Mouse (Mus musculus) hindbrain, postnatal 0 days (tissue): ENCODE data around the gene Capns1. TPM values are rescaled to one million over a fixed set of nuclear protein-coding genes. Genes with fewer than 3 reads are reported as not detected.
"Not testable (repeated sequence)": the region's sequence is repeated elsewhere in the genome, so short reads cannot be mapped to it uniquely, and the experiment has no call there.

ENCODE experiments used
- ATAC-seq: fragments of 200-750 bp; cut with Nextera tagmentation; 2 replicates; pipeline ENCODE4 v1.8.0; 2017; ENCODE audit warnings: mild to moderate bottlenecking, moderate TSS enrichment, moderate library complexity
- DNase-seq: peaks from one replicate; pipeline ENCODE4 v3.0.0-alpha.2; 2015; ENCODE audit warnings: low spot score
- H3K27ac ChIP-seq: fragments of 300-500 bp; sonication (generic); 2 replicates; pipeline ENCODE4 v1.5.1; 2014; ENCODE audit warnings: mild to moderate bottlenecking
- H3K27me3 ChIP-seq: fragments of 300-500 bp; sonication (generic); 2 replicates; pipeline ENCODE4 v1.6.1; 2014; ENCODE audit warnings: low read length, mixed read lengths; ENCODE audit not compliant: insufficient read depth
- H3K36me3 ChIP-seq: fragments of 300-500 bp; sonication (generic); 2 replicates; pipeline ENCODE4 v1.6.1; 2014; ENCODE audit warnings: low read length, mixed read lengths; ENCODE audit not compliant: insufficient read depth
- H3K4me1 ChIP-seq: fragments of 300-500 bp; sonication (generic); 2 replicates; pipeline ENCODE4 v1.6.1; 2014; ENCODE audit warnings: antibody characterized with exemption, low read length, mixed read lengths; ENCODE audit not compliant: insufficient read depth
- H3K4me2 ChIP-seq: fragments of 300-500 bp; sonication (generic); 2 replicates; pipeline ENCODE4 v1.6.1; 2014; ENCODE audit warnings: low read depth, mild to moderate bottlenecking, low read length, moderate library complexity, mixed read lengths
- H3K4me3 ChIP-seq: fragments of 300-500 bp; sonication (generic); 2 replicates; pipeline ENCODE4 v1.5.1; 2014; ENCODE audit warnings: low read length
- H3K9ac ChIP-seq: fragments of 300-500 bp; sonication (generic); replicated peaks from 2 replicates; pipeline ENCODE4 v1.6.1; 2014; ENCODE audit warnings: mild to moderate bottlenecking, low read length, moderate library complexity, mixed read lengths
- H3K9me3 ChIP-seq: fragments of 300-500 bp; sonication (generic); 2 replicates; pipeline ENCODE4 v1.6.1; 2016; ENCODE audit warnings: low read length, mixed read lengths
- CTCF ChIP-seq: IDR thresholded peaks from 2 replicates; pipeline ENCODE4 v1.5.1; 2016; ENCODE audit warnings: antibody characterized with exemption, control low read depth, low read depth
- WGBS: fragments of 180-500 bp; shearing (Covaris S2); extraction: QIAGEN DNeasy Blood & Tissue Kit; methylation state at CpG from one replicate; pipeline ENCODE4 v1.1.7; 2014; 5-methylcytosine and 5-hydroxymethylcytosine counted together
- polyA plus RNA-seq: library from polyadenylated mRNA; unstranded; fragments of >200 nt; fragmentation: Nextera tagmentation; extraction: Ambion mirVana; gene quantifications from 2 replicates; pipeline ENCODE4 v1.2.1, GENCODE M21; 2015
- total RNA-seq: library from RNA; depleted of rRNA; stranded (reverse); fragments of >200 nt; gene quantifications from 2 replicates; pipeline ENCODE4 v1.2.3, GENCODE M21; 2014; rRNA removed

Gene Capns1
- total RNA-seq, result 289 and 322 TPM in 2 replicates
- 83.8 and 84.6 TPM in 2 replicates for polyA plus RNA-seq

DNA sequence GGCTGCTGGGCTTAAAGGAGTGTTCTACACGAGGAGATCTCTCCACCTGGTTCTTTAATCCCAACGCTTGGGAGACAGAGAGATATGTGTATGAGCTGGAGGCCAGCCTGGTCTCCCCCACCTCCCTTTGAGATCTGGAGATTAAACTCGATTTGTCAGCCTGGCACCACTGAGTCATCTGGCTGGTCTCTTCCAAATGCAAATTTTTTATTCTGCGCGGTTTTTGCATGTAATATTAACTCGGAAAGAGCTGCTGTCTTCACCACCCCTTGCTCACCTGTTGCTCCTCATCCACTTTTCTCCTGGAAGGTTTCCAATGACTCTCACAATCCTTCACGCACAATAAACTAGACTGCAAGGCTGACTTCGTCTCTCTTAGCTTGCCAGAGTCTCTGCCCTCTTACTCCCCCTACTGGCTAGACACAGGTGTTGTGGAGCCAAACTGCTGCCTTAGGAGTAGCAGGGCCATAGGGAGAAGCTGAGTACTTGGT is at the start of gene Capns1:
TSS of gene Capns1 (minus strand) at position 331 of the 491 bp plus-strand sequence.
- Histone ChIP-seq H3K9me3 (no peaks in the 10 kb centered on the region), H3K4me2 (peak within 1 kb of the TSS; percentile 41), H3K4me1 (no peaks in the 10 kb centered on the region), H3K27ac (no peak within 1 kb of the TSS; the same call in 1 of the 2 replicates), H3K27me3 (no peaks in the 10 kb centered on the region), H3K4me3 (no peak within 1 kb of the TSS), H3K36me3 (no peaks in the 10 kb centered on the region), H3K9ac (no peak within 1 kb of the TSS)
- 4% methylated on average over 8 of the region's 8 CpGs for WGBS
- DNase-seq, result peak; percentile 92
- 0 out of 2 replicates have a peak, but pooled peaks have one; percentile 50 for ATAC-seq
- peak; percentile 92 for TF ChIP-seq CTCF

DNA sequence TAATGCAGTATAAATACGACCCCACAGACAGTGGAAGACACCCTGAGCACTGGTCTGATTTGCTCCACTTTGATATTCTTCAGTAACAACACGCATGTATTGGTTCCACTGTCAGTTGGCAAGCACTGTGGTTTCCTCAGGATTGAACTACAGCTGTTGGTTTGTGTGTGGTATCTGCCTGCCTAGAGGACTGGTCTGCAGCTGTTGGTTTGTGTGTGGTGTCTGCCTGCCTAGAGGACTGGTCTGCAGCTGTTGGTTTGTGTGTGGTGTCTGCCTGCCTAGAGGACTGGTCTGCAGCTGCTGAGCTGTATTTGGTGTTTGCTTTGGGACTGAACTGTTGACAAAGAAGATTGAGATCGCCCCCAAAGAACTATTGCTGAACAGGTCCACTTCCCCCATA is 38.8 kb upstream of the Capns1 start:
- H3K9me3 ChIP-seq, H3K4me1 ChIP-seq, H3K9ac ChIP-seq, ATAC-seq, H3K27me3 ChIP-seq, H3K36me3 ChIP-seq, H3K27ac ChIP-seq, H3K4me3 ChIP-seq, H3K4me2 ChIP-seq, DNase-seq: not testable (repeated sequence)
- WGBS, result 85% methylated on average over 3 of the region's 3 CpGs

DNA sequence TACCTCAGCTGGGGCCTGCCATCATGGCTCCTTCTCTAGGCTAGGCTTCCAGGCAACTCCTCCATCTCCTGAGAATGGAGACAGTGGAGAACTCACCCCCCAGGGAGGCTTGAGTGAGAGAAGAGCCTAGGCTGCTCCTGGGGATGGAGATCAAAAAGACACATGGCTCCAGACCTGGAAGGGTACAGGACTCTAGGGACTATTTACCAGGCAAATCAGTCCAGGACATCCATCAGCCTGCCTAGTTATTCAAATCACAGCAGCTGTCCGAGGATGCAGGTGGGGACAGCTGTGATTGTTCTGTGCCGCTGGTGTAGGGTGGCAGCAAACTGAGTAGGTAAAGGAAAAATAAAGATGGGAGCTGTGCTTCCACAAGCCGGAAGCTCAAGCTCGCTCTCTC is 37.0 kb upstream of the Capns1 start, which contains the start of gene Ovol3:
TSS of gene Ovol3 (minus strand) at position 101 of the 400 bp plus-strand sequence.
- H3K4me1 ChIP-seq, result peaks cover 5% of the 10 kb centered on the region; the same call in 1 of the 2 replicates
- H3K9ac ChIP-seq, result no peak within 1 kb of the TSS
- no peak within 1 kb of the TSS for H3K4me2 ChIP-seq
- WGBS, result 78% methylated on average over 4 of the region's 4 CpGs
- no peak within 1 kb of the TSS for H3K4me3 ChIP-seq
- H3K9me3 ChIP-seq, result no peaks in the 10 kb centered on the region
- peaks cover 5% of the 10 kb centered on the region; the same call in 1 of the 2 replicates for H3K36me3 ChIP-seq
- no peaks in the 10 kb centered on the region for H3K27me3 ChIP-seq
- TF ChIP-seq CTCF, result no peak
- no peak within 1 kb of the TSS for H3K27ac ChIP-seq
- DNase-seq (no peak), ATAC-seq (no peak)

- peaks cover 5% of the 10 kb centered on the region; the same call in 1 of the 2 replicates for H3K36me3 ChIP-seq
- no peak overlapping the region for H3K9ac ChIP-seq
- no peaks in the 10 kb centered on the region for H3K9me3 ChIP-seq
- H3K4me3 ChIP-seq, result no peak overlapping the region
- no peak for ATAC-seq
- DNase-seq, result no peak
- H3K4me2 ChIP-seq, result no peak overlapping the region
- peaks cover 7% of the 10 kb centered on the region; the same call in 1 of the 2 replicates for H3K4me1 ChIP-seq
- no peak overlapping the region for H3K27ac ChIP-seq
- 89% methylated on average over 8 of the region's 8 CpGs for WGBS
- no peak for TF ChIP-seq CTCF
- H3K27me3 ChIP-seq, result no peaks in the 10 kb centered on the region
These were observed 36.5 kb upstream of the Capns1 start for GRCm38 (mm10) chr7:30235091-30235490.

- Histone ChIP-seq H3K27ac (no peak overlapping the region), H3K4me3 (no peak overlapping the region), H3K4me2 (no peak overlapping the region), H3K9ac (no peak overlapping the region), H3K9me3 (no peaks in the 10 kb centered on the region), H3K27me3 (no peaks in the 10 kb centered on the region), H3K36me3 (peaks cover 5% of the 10 kb centered on the region; the same call in 1 of the 2 replicates), H3K4me1 (peaks cover 7% of the 10 kb centered on the region; the same call in 1 of the 2 replicates)
- no peak for DNase-seq
- 92% methylated on average over 15 of the region's 15 CpGs for whole genome bisulfite sequencing
- no peak for TF ChIP-seq CTCF
- ATAC-seq, result no peak
These were observed 35.8 kb upstream of the Capns1 start for GRCm38 (mm10) chr7:30234276-30234858.

- H3K4me3 ChIP-seq, result no peak overlapping the region
- DNase-seq (no peak), ATAC-seq (no peak)
- H3K4me2 ChIP-seq, result peak overlapping the region; percentile 58; the same call in 1 of the 2 replicates
- H3K9ac ChIP-seq, result no peak overlapping the region
- no peak overlapping the region for H3K27ac ChIP-seq
- H3K4me1 ChIP-seq, result peaks cover 7% of the 10 kb centered on the region; the same call in 1 of the 2 replicates
- no peak for TF ChIP-seq CTCF
- WGBS, result 89% methylated on average over 20 of the region's 20 CpGs
- H3K36me3 ChIP-seq, result peaks cover 5% of the 10 kb centered on the region; the same call in 1 of the 2 replicates
- no peaks in the 10 kb centered on the region for H3K9me3 ChIP-seq
- H3K27me3 ChIP-seq, result no peaks in the 10 kb centered on the region
These were observed 34.8 kb upstream of the Capns1 start for GRCm38 (mm10) chr7:30233387-30233786.
